Mouse (Mus musculus): ENCODE data around the gene Chsy1. TPM values are rescaled to one million over a fixed set of nuclear protein-coding genes. Genes with fewer than 3 reads are reported as not detected.
A peak's percentile ranks its signal among the peaks of the same experiment; 100 is the strongest.

The Chsy1 gene
- 23.4 and 24.0 TPM in 2 replicates for polyA plus RNA-seq (2014; fragmentation: Nextera tagmentation; extraction: Ambion mirVana)

DNA sequence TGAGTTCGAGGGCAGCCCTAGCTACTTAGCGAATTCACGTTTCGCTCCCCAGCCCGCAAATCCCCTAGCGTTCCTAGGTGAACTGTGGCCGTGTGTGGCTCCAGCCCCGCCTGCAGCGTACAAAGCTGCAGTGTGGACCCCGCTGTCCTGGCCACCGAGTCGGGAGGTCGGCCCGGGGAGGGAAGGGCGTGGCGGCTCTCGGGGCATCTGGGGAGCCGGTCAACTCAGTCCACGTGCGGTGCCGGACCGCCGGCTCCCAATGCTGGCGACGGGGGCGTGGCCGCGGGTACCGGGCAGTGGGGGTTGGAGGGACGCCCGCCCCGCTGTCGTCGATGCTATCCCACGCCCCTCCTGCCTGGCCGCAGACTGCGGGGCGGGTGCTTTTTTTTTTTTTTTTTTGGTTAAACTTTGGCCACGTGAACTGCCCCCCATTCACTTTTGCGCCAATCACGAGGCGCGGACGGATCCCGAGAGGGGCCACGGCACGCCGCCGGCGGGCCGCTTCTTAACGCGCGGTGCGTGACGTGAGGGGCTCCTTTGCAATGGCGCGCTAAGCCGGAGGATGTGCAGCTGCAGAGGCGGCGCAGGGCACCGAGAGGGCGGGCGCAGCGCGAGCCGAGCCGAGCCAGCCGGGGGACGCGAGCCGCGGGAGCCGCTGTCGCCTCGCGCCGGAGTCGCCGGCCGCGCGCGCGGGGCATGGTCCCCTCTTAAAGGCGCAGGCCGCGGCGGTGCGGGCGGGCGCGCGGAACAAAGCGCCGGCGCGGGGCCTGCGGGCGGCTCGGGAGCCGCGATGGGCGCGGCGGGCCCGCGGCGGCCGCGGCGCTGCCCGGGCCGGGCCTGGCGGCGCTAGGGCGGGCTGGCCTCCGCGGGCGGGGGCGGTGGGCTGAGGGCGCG lies at the start of gene Chsy1:
Gene Chsy1, plus strand, starts transcription at position 555 of the 894 bp plus-strand sequence.
- H3K27ac ChIP-seq (replicated peaks in 1 of 2; ENCODE audit: control insufficient read depth in 1 of 2, insufficient read depth in 1 of 2, low read depth in 2 of 2, low read length in 2 of 2) = peak within 1 kb of the TSS; percentile 86 to 91
- H3K4me3 ChIP-seq (ENCODE audit: control insufficient read depth in 1 of 2, insufficient read depth in 1 of 2, low read depth in 1 of 2, low read length in 2 of 2) = peak within 1 kb of the TSS; percentile 84 to 96
- H3K9me3 ChIP-seq (ENCODE audit: control insufficient read depth, low read length) = no peaks in the 10 kb centered on the region
- H3K36me3 ChIP-seq (ENCODE audit: control insufficient read depth, insufficient read depth, low read length) = peaks cover 3% of the 10 kb centered on the region; the same call in 1 of the 2 replicates
- no peaks in the 10 kb centered on the region for H3K27me3 ChIP-seq (ENCODE audit: control insufficient read depth, insufficient read depth, low read length)
- WGBS = under 1% methylated on average over 107 of the region's 123 CpGs
- H3K9ac ChIP-seq (ENCODE audit: low read length) = peak within 1 kb of the TSS; percentile 90
- ATAC-seq (ENCODE audit: insufficient number of reproducible peaks, insufficient read depth, low FRiP score, low read depth) = peak; percentile 83
- H3K4me1 ChIP-seq (ENCODE audit: control insufficient read depth in 2 of 2, insufficient read depth in 2 of 2, low read length in 2 of 2) = peaks cover 6 to 27% of the 10 kb centered on the region in 2 experiments
- H3K4me2 ChIP-seq (ENCODE audit: low read length) = peak within 1 kb of the TSS; percentile 96

DNA sequence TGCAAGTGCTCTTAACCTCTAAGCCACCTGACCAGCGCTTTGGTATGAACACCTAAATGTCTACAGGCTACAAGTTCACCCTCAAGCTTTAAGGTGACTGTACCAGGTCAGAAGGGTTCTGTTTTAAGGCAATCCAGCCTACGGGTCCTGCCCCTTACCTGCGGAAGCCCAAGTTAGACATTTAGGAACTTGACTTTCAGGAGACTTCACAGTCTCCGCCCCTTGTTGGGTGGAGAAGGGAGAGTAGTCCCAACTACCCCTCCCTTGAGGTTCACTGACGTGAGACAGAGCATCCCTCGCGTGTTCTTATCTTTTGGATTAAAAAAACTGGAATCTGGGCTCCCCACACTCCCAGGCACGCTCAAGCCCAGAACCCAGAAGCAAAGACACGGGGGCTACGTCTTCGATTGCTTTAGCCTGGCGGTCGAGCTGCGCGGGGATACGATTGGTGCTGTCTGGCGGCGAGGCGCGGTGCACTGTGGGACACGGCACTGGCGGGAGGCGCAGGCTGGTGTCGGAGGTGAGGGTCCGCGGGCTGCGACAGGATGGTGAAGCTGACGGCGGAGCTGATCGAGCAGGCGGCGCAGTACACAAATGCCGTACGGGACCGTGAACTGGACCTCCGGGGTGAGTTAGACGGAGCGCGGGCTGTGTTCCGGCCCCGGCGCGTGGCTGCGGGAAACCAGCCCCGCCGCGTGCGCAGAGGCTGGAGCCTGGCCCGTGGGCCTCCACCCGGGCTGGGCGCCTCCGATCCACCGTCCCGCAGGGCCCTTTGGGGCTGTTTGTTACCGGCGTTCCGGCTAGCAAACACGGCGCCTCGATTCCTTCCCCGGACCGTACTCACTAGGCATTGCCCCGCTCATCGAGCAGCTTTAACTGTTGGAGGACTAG lies 49.0 kb upstream of the Chsy1 start:
- Histone ChIP-seq H3K9ac (ENCODE audit: low read length) (peak overlapping the region; percentile 91), H3K27ac (replicated peaks in 1 of 2; ENCODE audit: control insufficient read depth in 1 of 2, insufficient read depth in 1 of 2, low read depth in 2 of 2, low read length in 2 of 2) (peak overlapping the region; percentile 34 to 78), H3K9me3 (ENCODE audit: control insufficient read depth, low read length) (no peaks in the 10 kb centered on the region), H3K27me3 (ENCODE audit: control insufficient read depth, insufficient read depth, low read length) (no peaks in the 10 kb centered on the region), H3K4me3 (ENCODE audit: control insufficient read depth in 1 of 2, insufficient read depth in 1 of 2, low read depth in 1 of 2, low read length in 2 of 2) (peak overlapping the region; percentile 68 to 77), H3K4me2 (ENCODE audit: low read length) (peak overlapping the region; percentile 92), H3K36me3 (ENCODE audit: control insufficient read depth, insufficient read depth, low read length) (peaks cover 31% of the 10 kb centered on the region), H3K4me1 (ENCODE audit: control insufficient read depth in 2 of 2, insufficient read depth in 2 of 2, low read length in 2 of 2) (peaks cover 0 to 12% of the 10 kb centered on the region in 2 experiments; a peak in 2 of 4 replicates)
- WGBS = under 1% methylated on average over 64 of the region's 64 CpGs
- peak; percentile 89 for ATAC-seq (ENCODE audit: insufficient number of reproducible peaks, insufficient read depth, low FRiP score, low read depth)

DNA sequence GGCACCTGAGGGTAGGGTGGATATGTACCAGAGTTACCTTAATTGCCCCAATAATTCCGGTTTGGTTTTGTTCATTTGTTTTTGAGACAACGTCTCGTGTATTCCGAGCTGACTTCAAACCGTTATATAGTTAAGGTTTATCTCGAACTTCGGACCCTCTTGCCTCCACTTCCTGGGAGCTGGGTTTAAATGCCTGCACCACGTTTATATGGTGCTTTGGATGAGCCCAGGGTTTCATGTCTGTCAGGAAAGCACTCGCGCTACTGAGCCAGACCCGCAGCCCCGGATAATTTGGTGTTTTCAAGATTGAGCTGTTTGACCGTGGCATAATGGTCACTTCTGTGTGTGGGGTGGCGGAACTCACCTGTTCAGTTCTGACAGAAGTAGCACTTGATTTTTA lies 48.3 kb upstream of the Chsy1 start:
- Histone ChIP-seq H3K27ac (replicated peaks in 1 of 2; ENCODE audit: control insufficient read depth in 1 of 2, insufficient read depth in 1 of 2, low read depth in 2 of 2, low read length in 2 of 2) (peak overlapping the region in 1 of 2 experiments; percentile 34; a peak in 1 of 4 replicates), H3K27me3 (ENCODE audit: control insufficient read depth, insufficient read depth, low read length) (no peaks in the 10 kb centered on the region), H3K4me3 (ENCODE audit: control insufficient read depth in 1 of 2, insufficient read depth in 1 of 2, low read depth in 1 of 2, low read length in 2 of 2) (peak overlapping the region; percentile 68 to 77), H3K4me2 (ENCODE audit: low read length) (peak overlapping the region; percentile 92), H3K36me3 (ENCODE audit: control insufficient read depth, insufficient read depth, low read length) (peaks cover 38% of the 10 kb centered on the region), H3K9me3 (ENCODE audit: control insufficient read depth, low read length) (no peaks in the 10 kb centered on the region), H3K9ac (ENCODE audit: low read length) (peak overlapping the region; percentile 91), H3K4me1 (ENCODE audit: control insufficient read depth in 2 of 2, insufficient read depth in 2 of 2, low read length in 2 of 2) (peaks cover 0 to 12% of the 10 kb centered on the region in 2 experiments; a peak in 2 of 4 replicates)
- ATAC-seq (ENCODE audit: insufficient number of reproducible peaks, insufficient read depth, low FRiP score, low read depth) = no peak
- whole genome bisulfite sequencing = 2% methylated on average over 14 of the region's 14 CpGs

DNA sequence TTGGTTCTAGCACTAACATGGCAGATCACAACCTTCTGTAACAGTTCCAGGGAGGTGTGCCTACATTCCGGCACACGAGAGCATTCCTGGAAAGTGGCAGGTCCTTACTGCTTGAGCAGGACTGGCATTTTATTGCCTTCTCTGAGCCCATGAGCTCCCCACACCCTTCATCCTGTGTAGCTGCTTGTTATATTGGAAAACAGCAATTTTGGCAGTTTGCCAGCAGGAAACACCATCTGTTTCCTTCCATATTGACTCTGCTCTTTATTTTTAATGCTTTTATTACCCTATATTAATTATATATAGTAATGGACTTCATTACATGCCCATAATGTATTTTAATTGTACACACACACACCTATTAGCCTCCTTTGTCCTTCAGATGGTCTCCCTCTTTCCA lies 32.9 kb upstream of the Chsy1 start:
- ATAC-seq (ENCODE audit: insufficient number of reproducible peaks, insufficient read depth, low FRiP score, low read depth) = no peak
- Histone ChIP-seq H3K4me3 (ENCODE audit: control insufficient read depth in 1 of 2, insufficient read depth in 1 of 2, low read depth in 1 of 2, low read length in 2 of 2) (no peak overlapping the region), H3K4me1 (ENCODE audit: control insufficient read depth in 2 of 2, insufficient read depth in 2 of 2, low read length in 2 of 2) (peaks cover 3 to 13% of the 10 kb centered on the region in 2 experiments; a peak in 3 of 4 replicates), H3K27me3 (ENCODE audit: control insufficient read depth, insufficient read depth, low read length) (no peaks in the 10 kb centered on the region), H3K36me3 (ENCODE audit: control insufficient read depth, insufficient read depth, low read length) (peaks cover 54% of the 10 kb centered on the region), H3K9ac (ENCODE audit: low read length) (no peak overlapping the region), H3K9me3 (ENCODE audit: control insufficient read depth, low read length) (no peaks in the 10 kb centered on the region), H3K27ac (replicated peaks in 1 of 2; ENCODE audit: control insufficient read depth in 1 of 2, insufficient read depth in 1 of 2, low read depth in 2 of 2, low read length in 2 of 2) (no peak overlapping the region), H3K4me2 (ENCODE audit: low read length) (no peak overlapping the region)
- 81% methylated on average over 2 of the region's 2 CpGs for WGBS

DNA sequence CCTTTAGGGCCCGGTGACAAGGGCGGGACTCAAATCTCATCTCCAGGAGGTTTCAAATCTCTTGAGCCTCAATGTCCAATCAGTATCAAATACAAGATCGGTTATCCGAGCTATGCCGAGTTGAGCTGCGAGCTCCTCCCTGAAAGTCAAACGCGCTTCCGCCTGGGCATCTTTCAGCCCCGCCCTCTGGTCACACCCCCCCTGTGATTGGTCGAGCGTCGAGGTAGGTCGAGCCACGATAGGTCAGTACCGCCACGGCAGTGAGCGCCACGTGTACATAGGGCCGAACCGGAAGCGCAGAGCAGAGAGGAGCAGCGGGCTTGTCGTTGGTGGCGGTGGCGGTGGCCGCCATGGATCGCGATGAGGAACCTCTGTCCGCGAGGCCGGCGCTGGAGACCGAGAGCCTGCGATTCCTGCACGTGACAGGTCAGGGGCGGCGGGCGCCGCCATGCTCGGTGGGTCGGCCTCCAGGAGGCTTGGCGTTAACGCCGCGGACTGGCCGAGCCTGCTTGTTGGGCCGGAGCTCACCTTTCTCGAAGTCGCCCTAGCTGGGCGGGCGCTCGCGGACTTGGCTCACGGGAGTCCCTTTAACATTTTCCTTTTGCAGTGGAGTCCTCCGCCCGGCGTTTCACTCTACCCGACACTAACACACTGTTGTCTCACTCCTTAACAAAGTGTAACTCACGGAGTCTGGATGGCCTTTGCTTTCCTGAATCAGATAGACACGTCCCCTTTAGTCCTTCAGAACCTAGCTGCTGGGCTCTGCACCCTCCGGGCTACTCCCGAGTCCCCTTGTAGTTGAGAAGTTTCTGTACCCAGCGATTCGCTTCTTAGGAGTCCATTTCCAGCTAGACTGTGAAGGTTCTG lies 29.7 kb upstream of the Chsy1 start, which contains the start of gene Selenos:
Gene Selenos, plus strand, starts transcription at position 286 of the 867 bp plus-strand sequence.
- no peaks in the 10 kb centered on the region for H3K27me3 ChIP-seq (ENCODE audit: control insufficient read depth, insufficient read depth, low read length)
- peak within 1 kb of the TSS; percentile 88 for H3K9ac ChIP-seq (ENCODE audit: low read length)
- peaks cover 3 to 13% of the 10 kb centered on the region in 2 experiments; a peak in 3 of 4 replicates for H3K4me1 ChIP-seq (ENCODE audit: control insufficient read depth in 2 of 2, insufficient read depth in 2 of 2, low read length in 2 of 2)
- peak within 1 kb of the TSS; percentile 78 to 82 for H3K4me3 ChIP-seq (ENCODE audit: control insufficient read depth in 1 of 2, insufficient read depth in 1 of 2, low read depth in 1 of 2, low read length in 2 of 2)
- peak; percentile 99 for ATAC-seq (ENCODE audit: insufficient number of reproducible peaks, insufficient read depth, low FRiP score, low read depth)
- peak within 1 kb of the TSS; percentile 87 for H3K4me2 ChIP-seq (ENCODE audit: low read length)
- peaks cover 48% of the 10 kb centered on the region for H3K36me3 ChIP-seq (ENCODE audit: control insufficient read depth, insufficient read depth, low read length)
- peak within 1 kb of the TSS; percentile 62 to 78 for H3K27ac ChIP-seq (replicated peaks in 1 of 2; ENCODE audit: control insufficient read depth in 1 of 2, insufficient read depth in 1 of 2, low read depth in 2 of 2, low read length in 2 of 2)
- no peaks in the 10 kb centered on the region for H3K9me3 ChIP-seq (ENCODE audit: control insufficient read depth, low read length)
- WGBS = under 1% methylated on average over 65 of the region's 65 CpGs

DNA sequence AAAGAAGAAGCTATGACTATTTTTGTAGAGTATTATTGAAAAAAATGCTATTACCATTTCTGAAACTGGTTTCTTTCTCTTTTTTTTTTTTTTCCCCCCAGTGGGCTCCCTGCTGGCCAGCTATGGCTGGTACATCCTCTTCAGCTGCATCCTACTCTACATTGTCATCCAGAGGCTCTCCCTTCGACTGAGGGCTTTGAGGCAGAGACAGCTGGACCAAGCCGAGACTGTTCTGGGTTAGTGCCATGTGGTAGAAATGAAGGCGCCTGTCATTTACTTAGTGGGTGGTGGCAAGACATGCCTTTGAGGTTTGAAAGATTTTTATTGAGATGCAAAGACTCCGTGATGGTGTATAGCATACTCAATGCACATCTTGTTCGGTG lies 29.1 kb upstream of the Chsy1 start:
- Histone ChIP-seq H3K4me3 (ENCODE audit: control insufficient read depth in 1 of 2, insufficient read depth in 1 of 2, low read depth in 1 of 2, low read length in 2 of 2) (peak overlapping the region; percentile 78 to 82), H3K4me2 (ENCODE audit: low read length) (peak overlapping the region; percentile 87), H3K9ac (ENCODE audit: low read length) (peak overlapping the region; percentile 88), H3K4me1 (ENCODE audit: control insufficient read depth in 2 of 2, insufficient read depth in 2 of 2, low read length in 2 of 2) (peaks cover 3 to 13% of the 10 kb centered on the region in 2 experiments; a peak in 3 of 4 replicates), H3K27me3 (ENCODE audit: control insufficient read depth, insufficient read depth, low read length) (no peaks in the 10 kb centered on the region), H3K36me3 (ENCODE audit: control insufficient read depth, insufficient read depth, low read length) (peaks cover 48% of the 10 kb centered on the region), H3K9me3 (ENCODE audit: control insufficient read depth, low read length) (no peaks in the 10 kb centered on the region), H3K27ac (replicated peaks in 1 of 2; ENCODE audit: control insufficient read depth in 1 of 2, insufficient read depth in 1 of 2, low read depth in 2 of 2, low read length in 2 of 2) (peak overlapping the region in 1 of 2 experiments; percentile 78; a peak in 1 of 4 replicates)
- WGBS = 47% methylated on average over 5 of the region's 5 CpGs
- no peak for ATAC-seq (ENCODE audit: insufficient number of reproducible peaks, insufficient read depth, low FRiP score, low read depth)

All from heart, embryonic 14.5 days (tissue).